Mouse (Mus musculus): ENCODE measurements around the gene Rrp1b.

Gene Rrp1b

GRCm38 (mm10) chr17:32028301-32028700, 7.6 kb upstream of the Rrp1b start:
- no peak for DNase-seq (ENCODE audit: extremely low read depth, insufficient read length, low spot score)

GRCm38 (mm10) chr17:32031684-32032083, 4.2 kb upstream of the Rrp1b start:
- no peak for DNase-seq (ENCODE audit: extremely low read depth, insufficient read length, low spot score)

GRCm38 (mm10) chr17:32034322-32034721, 1.6 kb upstream of the Rrp1b start:
- no peak for DNase-seq (ENCODE audit: extremely low read depth, insufficient read length, low spot score)

- no peak for DNase-seq (ENCODE audit: extremely low read depth, insufficient read length, low spot score)
Measured at GRCm38 (mm10) chr17:32036509-32037438, 874 bp downstream of the Rrp1b start.

GRCm38 (mm10) chr17:32040263-32040662, 4.4 kb downstream of the Rrp1b start:
- no peak for DNase-seq (ENCODE audit: extremely low read depth, insufficient read length, low spot score)

- DNase-seq (ENCODE audit: extremely low read depth, insufficient read length, low spot score): no peak
Measured at GRCm38 (mm10) chr17:32046541-32046940, 10.6 kb downstream of the Rrp1b start.

GRCm38 (mm10) chr17:32048351-32048750, 12.5 kb downstream of the Rrp1b start:
- no peak for DNase-seq (ENCODE audit: extremely low read depth, insufficient read length, low spot score)

- DNase-seq (ENCODE audit: extremely low read depth, insufficient read length, low spot score): no peak
Measured at GRCm38 (mm10) chr17:32049914-32050313, 14.0 kb downstream of the Rrp1b start.

GRCm38 (mm10) chr17:32050609-32051008, 14.7 kb downstream of the Rrp1b start:
- DNase-seq (ENCODE audit: extremely low read depth, insufficient read length, low spot score): no peak

GRCm38 (mm10) chr17:32052237-32053080, 16.6 kb downstream of the Rrp1b start:
- DNase-seq (ENCODE audit: extremely low read depth, insufficient read length, low spot score): no peak

GRCm38 (mm10) chr17:32053677-32054076, 17.8 kb downstream of the Rrp1b start:
- DNase-seq (ENCODE audit: extremely low read depth, insufficient read length, low spot score): no peak

GRCm38 (mm10) chr17:32057843-32058242, 21.9 kb downstream of the Rrp1b start:
- no peak for DNase-seq (ENCODE audit: extremely low read depth, insufficient read length, low spot score)

GRCm38 (mm10) chr17:32059084-32059483, 23.2 kb downstream of the Rrp1b start:
- no peak for DNase-seq (ENCODE audit: extremely low read depth, insufficient read length, low spot score)

GRCm38 (mm10) chr17:32061219-32061618, 25.3 kb downstream of the Rrp1b start:
- DNase-seq (ENCODE audit: extremely low read depth, insufficient read length, low spot score): no peak

- DNase-seq (ENCODE audit: extremely low read depth, insufficient read length, low spot score): no peak
Measured at GRCm38 (mm10) chr17:32063654-32064053, 27.8 kb downstream of the Rrp1b start.

- peak; percentile 49 for DNase-seq (ENCODE audit: extremely low read depth, insufficient read length, low spot score)
Measured at GRCm38 (mm10) chr17:32064762-32065161, 28.9 kb downstream of the Rrp1b start.

- DNase-seq (ENCODE audit: extremely low read depth, insufficient read length, low spot score): no peak
Measured at GRCm38 (mm10) chr17:32067541-32067940, 31.6 kb downstream of the Rrp1b start.

GRCm38 (mm10) chr17:32068381-32068780, 32.5 kb downstream of the Rrp1b start:
- DNase-seq (ENCODE audit: extremely low read depth, insufficient read length, low spot score): no peak

- no peak for DNase-seq (ENCODE audit: extremely low read depth, insufficient read length, low spot score)
Measured at GRCm38 (mm10) chr17:32068810-32069209, 32.9 kb downstream of the Rrp1b start.

GRCm38 (mm10) chr17:32073359-32073758, 37.5 kb downstream of the Rrp1b start:
- DNase-seq (ENCODE audit: extremely low read depth, insufficient read length, low spot score): peak; percentile 68

- peak; percentile 36 for DNase-seq (ENCODE audit: extremely low read depth, insufficient read length, low spot score)
Measured at GRCm38 (mm10) chr17:32074658-32075057, 38.8 kb downstream of the Rrp1b start.

Data from 3134 (cell line).